Mouse (Mus musculus) heart, embryonic 14.5 days (tissue): Measurements from ENCODE around the gene Dnajb1. TPM values are rescaled to one million over a fixed set of nuclear protein-coding genes. Genes with fewer than 3 reads are reported as not detected.

Source experiments
- ATAC-seq: fragments of 200-750 bp; cut with Nextera tagmentation; 2 replicates; pipeline ENCODE4 v1.8.0; 2017; ENCODE audit warnings: low read depth, moderate TSS enrichment; ENCODE audit not compliant: insufficient number of reproducible peaks, insufficient read depth, low FRiP score
- H3K27ac ChIP-seq, 2 experiments: fragments of 200-500 bp in 1 of 2; fragments of 300-500 bp in 1 of 2; sonication (generic) in 1 of 2; replicated peaks in 1 of 2; 2 replicates each; pipeline ENCODE4 v1.5.1; 2012 to 2014; ENCODE audit warnings: low read depth in 2 of 2, low read length in 2 of 2, control low read depth in 1 of 2, mild to moderate bottlenecking in 1 of 2, mixed read lengths in 1 of 2; ENCODE audit not compliant: control insufficient read depth in 1 of 2, insufficient read depth in 1 of 2
- H3K27me3 ChIP-seq: fragments of 300-500 bp; sonication (generic); 2 replicates; pipeline ENCODE4 v1.6.1; 2014; ENCODE audit warnings: mild to moderate bottlenecking, low read length, control low read depth; ENCODE audit not compliant: control insufficient read depth, insufficient read depth
- H3K36me3 ChIP-seq: fragments of 300-500 bp; sonication (generic); 2 replicates; pipeline ENCODE4 v1.6.1; 2014; ENCODE audit warnings: mild to moderate bottlenecking, control low read depth, low read length, mixed read lengths; ENCODE audit not compliant: control insufficient read depth, insufficient read depth
- H3K4me1 ChIP-seq, 2 experiments: fragments of 200-500 bp in 1 of 2; fragments of 300-500 bp in 1 of 2; sonication (generic) in 1 of 2; 2 replicates each; pipeline ENCODE4 v1.6.1; 2012 to 2014; ENCODE audit warnings: low read length in 2 of 2, control low read depth in 1 of 2, mixed read lengths in 1 of 2; ENCODE audit not compliant: control insufficient read depth in 2 of 2, insufficient read depth in 2 of 2
- H3K4me2 ChIP-seq: fragments of 300-500 bp; sonication (generic); 2 replicates; pipeline ENCODE4 v1.6.1; 2014; ENCODE audit warnings: mild to moderate bottlenecking, low read length
- H3K4me3 ChIP-seq, 2 experiments: fragments of 200-500 bp in 1 of 2; fragments of 300-500 bp in 1 of 2; sonication (generic) in 1 of 2; 2 replicates each; pipeline ENCODE4 v1.5.1; 2012 to 2014; ENCODE audit warnings: low read length in 2 of 2, mild to moderate bottlenecking in 2 of 2, control low read depth in 1 of 2, low read depth in 1 of 2, moderate library complexity in 1 of 2; ENCODE audit not compliant: control insufficient read depth in 1 of 2, insufficient read depth in 1 of 2
- H3K9ac ChIP-seq: fragments of 300-500 bp; sonication (generic); 2 replicates; pipeline ENCODE4 v1.6.1; 2014; ENCODE audit warnings: mild to moderate bottlenecking, low read length
- H3K9me3 ChIP-seq: fragments of 300-500 bp; sonication (generic); 2 replicates; pipeline ENCODE4 v1.6.1; 2016; ENCODE audit warnings: low read length, control low read depth; ENCODE audit not compliant: control insufficient read depth
- WGBS: fragments of 180-500 bp; shearing (Covaris S2); extraction: QIAGEN DNeasy Blood & Tissue Kit; methylation state at CpG from one replicate; pipeline ENCODE4 v1.1.7; 2014; 5-methylcytosine and 5-hydroxymethylcytosine counted together
- polyA plus RNA-seq: library from polyadenylated mRNA; unstranded; fragments of >200 nt; fragmentation: Nextera tagmentation; extraction: Ambion mirVana; gene quantifications from 2 replicates; pipeline ENCODE4 v1.2.1, GENCODE M21; 2014

Dnajb1 gene
- polyA plus RNA-seq, 1 experiment from 2014 or later, result 38.2 TPM

GRCm38 (mm10) chr8:83617111-83617510 lies 9.1 kb downstream of the Dnajb1 start:
- peaks cover 20% of the 10 kb centered on the region for H3K36me3 ChIP-seq
- H3K4me3 ChIP-seq, result no peak overlapping the region
- 0 out of 2 replicates have a peak, but pooled peaks cover 4% of the 10 kb centered on the region for H3K9me3 ChIP-seq
- H3K9ac ChIP-seq, result no peak overlapping the region
- no peak overlapping the region for H3K4me2 ChIP-seq
- H3K4me1 ChIP-seq, result peaks cover 1 to 2% of the 10 kb centered on the region in 2 experiments; a peak in 1 of 4 replicates
- no peak overlapping the region for H3K27ac ChIP-seq
- no peak for ATAC-seq
- no peaks in the 10 kb centered on the region for H3K27me3 ChIP-seq
- 81% methylated on average over 2 of the region's 2 CpGs for WGBS

GRCm38 (mm10) chr8:83618566-83618965 lies 10.6 kb downstream of the Dnajb1 start:
- Histone ChIP-seq H3K27me3 (no peaks in the 10 kb centered on the region), H3K9ac (no peak overlapping the region), H3K36me3 (peaks cover 6% of the 10 kb centered on the region), H3K4me2 (no peak overlapping the region), H3K27ac (no peak overlapping the region), H3K4me3 (no peak overlapping the region), H3K9me3 (0 out of 2 replicates have a peak, but pooled peaks cover 4% of the 10 kb centered on the region), H3K4me1 (peaks cover 3% of the 10 kb centered on the region in 2 experiments; a peak in 1 of 4 replicates)
- no peak for ATAC-seq
- 90% methylated on average over 2 of the region's 2 CpGs for WGBS

GRCm38 (mm10) chr8:83619568-83620285 lies 11.7 kb downstream of the Dnajb1 start:
- Histone ChIP-seq H3K27me3 (no peaks in the 10 kb centered on the region), H3K9ac (no peak overlapping the region), H3K9me3 (0 out of 2 replicates have a peak, but pooled peaks cover 4% of the 10 kb centered on the region), H3K4me1 (peaks cover 3% of the 10 kb centered on the region in 2 experiments; a peak in 1 of 4 replicates), H3K4me3 (no peak overlapping the region), H3K27ac (no peak overlapping the region), H3K4me2 (no peak overlapping the region), H3K36me3 (no peaks in the 10 kb centered on the region)
- 84% methylated on average over 9 of the region's 9 CpGs for WGBS
- ATAC-seq, result no peak

GRCm38 (mm10) chr8:83621691-83622388 lies 13.8 kb downstream of the Dnajb1 start:
- no peak overlapping the region for H3K27ac ChIP-seq
- peak overlapping the region; percentile 54 for H3K9ac ChIP-seq
- WGBS, result 56% methylated on average over 15 of the region's 15 CpGs
- ATAC-seq, result no peak
- H3K4me1 ChIP-seq, result peaks cover 3% of the 10 kb centered on the region in 2 experiments; a peak in 1 of 4 replicates
- H3K4me2 ChIP-seq, result peak overlapping the region; percentile 73
- H3K9me3 ChIP-seq, result 0 out of 2 replicates have a peak, but pooled peaks cover 4% of the 10 kb centered on the region
- peak overlapping the region; percentile 31 to 36 for H3K4me3 ChIP-seq
- no peaks in the 10 kb centered on the region for H3K27me3 ChIP-seq
- H3K36me3 ChIP-seq, result no peaks in the 10 kb centered on the region

DNA sequence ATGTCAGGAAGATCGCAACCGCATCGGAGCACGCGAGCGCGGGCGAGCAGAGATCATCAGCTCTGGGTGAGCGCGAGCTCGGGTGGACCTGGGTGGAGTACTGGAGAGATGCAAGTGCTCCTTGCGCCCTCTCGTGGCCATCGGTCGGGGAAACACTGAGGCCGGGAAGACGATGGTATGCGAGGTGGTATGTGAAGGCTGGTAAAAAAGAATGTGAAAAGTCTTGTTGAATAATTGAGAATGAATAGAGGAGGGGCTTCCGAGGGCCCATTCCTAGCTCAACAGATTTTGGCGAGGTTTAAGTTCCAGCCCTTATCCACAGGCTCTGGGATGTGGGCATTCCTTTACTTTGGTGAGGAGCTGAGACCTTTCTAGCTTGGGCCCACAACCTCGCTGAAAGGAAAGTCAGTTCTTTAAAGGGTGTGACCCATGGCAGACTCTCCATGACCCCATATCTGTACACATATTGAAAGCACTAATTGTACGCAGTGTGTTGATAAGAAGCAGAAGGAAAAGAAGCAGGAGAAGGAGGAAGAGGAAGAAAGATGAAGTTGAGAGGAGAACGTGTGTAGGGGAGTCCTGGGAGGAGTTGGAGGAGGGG lies 14.5 kb downstream of the Dnajb1 start:
- peak overlapping the region; percentile 54 for H3K9ac ChIP-seq
- H3K4me3 ChIP-seq, result peak overlapping the region; percentile 31 to 36
- H3K27me3 ChIP-seq, result no peaks in the 10 kb centered on the region
- WGBS, result 8% methylated on average over 23 of the region's 23 CpGs
- H3K4me2 ChIP-seq, result peak overlapping the region; percentile 73
- no peaks in the 10 kb centered on the region for H3K36me3 ChIP-seq
- H3K9me3 ChIP-seq, result 0 out of 2 replicates have a peak, but pooled peaks cover 4% of the 10 kb centered on the region
- H3K4me1 ChIP-seq, result peaks cover 3% of the 10 kb centered on the region in 2 experiments; a peak in 1 of 4 replicates
- no peak overlapping the region for H3K27ac ChIP-seq
- ATAC-seq, result no peak

DNA sequence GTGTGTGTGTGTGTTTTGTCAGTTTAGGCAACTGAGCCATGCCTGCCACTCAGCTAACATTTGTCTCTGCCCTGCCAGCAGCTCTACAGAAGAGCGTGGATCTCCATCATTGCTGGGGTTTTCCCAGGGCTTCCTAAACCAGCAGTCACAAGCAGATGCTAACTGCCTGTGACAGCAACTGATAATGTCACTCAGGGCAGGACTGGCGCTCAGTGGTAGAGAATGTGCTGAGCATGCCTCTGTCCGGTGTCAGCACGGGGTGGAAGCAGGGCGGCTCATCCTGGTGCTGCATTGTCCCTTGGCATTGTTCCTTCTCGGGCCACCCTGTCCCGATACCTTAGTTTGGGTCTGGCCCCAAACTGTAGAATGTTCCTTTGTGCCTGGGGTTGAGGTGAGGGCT lies 15.6 kb downstream of the Dnajb1 start:
- H3K4me2 ChIP-seq, result no peak overlapping the region
- no peak overlapping the region for H3K27ac ChIP-seq
- peaks cover 3% of the 10 kb centered on the region in 2 experiments; a peak in 1 of 4 replicates for H3K4me1 ChIP-seq
- H3K4me3 ChIP-seq, result no peak overlapping the region
- H3K36me3 ChIP-seq, result no peaks in the 10 kb centered on the region
- no peak overlapping the region for H3K9ac ChIP-seq
- no peaks in the 10 kb centered on the region for H3K27me3 ChIP-seq
- WGBS, result 53% methylated on average over 7 of the region's 7 CpGs
- ATAC-seq, result no peak
- H3K9me3 ChIP-seq, result 0 out of 2 replicates have a peak, but pooled peaks cover under 1% of the 10 kb centered on the region

DNA sequence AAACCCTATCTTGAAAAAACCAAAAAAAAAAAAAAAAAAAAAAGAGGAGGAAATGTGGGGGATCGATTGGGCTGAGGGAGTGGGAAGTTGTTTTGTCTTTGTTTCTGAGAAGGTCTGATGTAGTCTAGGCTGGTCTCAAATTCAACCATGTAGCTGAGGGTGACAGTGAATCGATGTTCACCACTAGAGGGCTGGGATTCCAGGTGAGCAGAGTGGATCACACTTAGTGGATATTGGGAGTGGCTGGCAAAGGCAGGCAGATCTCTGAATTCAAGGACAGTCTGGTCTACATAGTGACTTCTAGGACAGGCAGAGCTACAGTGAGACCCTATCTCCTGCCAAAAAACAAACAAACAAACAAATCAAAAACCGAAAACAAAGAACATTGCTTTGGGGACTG lies 16.7 kb downstream of the Dnajb1 start:
- H3K27me3 ChIP-seq, result no peaks in the 10 kb centered on the region
- H3K27ac ChIP-seq, result no peak overlapping the region
- peaks cover 3% of the 10 kb centered on the region in 2 experiments; a peak in 1 of 4 replicates for H3K4me1 ChIP-seq
- H3K9ac ChIP-seq, result no peak overlapping the region
- H3K4me3 ChIP-seq, result no peak overlapping the region
- 30% methylated on average over 3 of the region's 3 CpGs for WGBS
- H3K36me3 ChIP-seq, result no peaks in the 10 kb centered on the region
- no peak overlapping the region for H3K4me2 ChIP-seq
- ATAC-seq, result no peak
- H3K9me3 ChIP-seq, result no peaks in the 10 kb centered on the region
